Mouse (Mus musculus) retina, postnatal 7 days (tissue): ENCODE measurements around the gene Hes1.

Experiments
- DNase-seq: peaks from one replicate; pipeline ENCODE4 v3.0.0-alpha.2; 2012; ENCODE audit warnings: low read depth, low spot score

The Hes1 gene

DNA sequence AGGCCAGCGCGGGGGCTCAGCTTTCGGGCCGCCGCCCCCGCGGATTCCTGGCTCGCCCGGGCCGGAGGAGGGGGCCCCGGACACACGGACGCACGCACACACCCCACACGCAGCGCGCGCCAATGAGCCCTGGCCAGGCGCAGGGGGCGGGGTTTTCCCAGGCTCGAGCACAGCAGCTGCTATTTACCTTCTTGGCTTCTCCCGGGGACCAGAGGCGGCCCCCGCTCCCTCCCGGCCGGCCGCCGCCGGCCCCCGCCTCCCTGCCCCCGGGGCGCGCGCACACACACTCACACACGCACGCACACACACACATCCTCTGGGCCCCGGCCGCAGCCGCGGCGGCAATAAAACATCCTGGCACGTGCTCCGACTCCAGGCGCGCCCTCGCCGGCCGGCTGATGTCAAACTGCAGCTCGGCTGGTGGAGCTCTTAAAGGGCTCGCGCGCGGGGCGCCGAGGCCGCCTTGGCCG lies at the start of gene Hes1:
Hes1 (plus strand) TSS at position 401 of the 470 bp plus-strand sequence.
- peak; percentile 74 for DNase-seq

DNA sequence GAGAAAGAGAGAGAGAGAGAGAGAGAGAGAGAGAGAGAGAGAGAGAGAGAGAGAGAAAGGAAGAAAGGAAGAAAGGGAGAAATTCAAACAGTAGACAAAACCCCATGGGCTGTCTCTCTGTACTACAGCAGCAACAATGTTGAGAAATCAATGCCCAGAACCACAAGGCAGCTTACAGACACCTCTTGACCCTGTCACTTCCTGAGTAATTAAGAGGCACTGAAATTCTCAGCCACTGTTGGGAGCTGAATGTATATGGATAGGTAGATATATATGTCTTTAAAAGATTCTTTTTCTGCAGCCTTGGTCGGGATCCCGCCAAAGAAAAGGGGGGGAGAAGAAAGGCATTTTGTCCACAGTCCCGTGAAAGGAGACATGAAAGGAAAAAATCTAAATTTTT lies 48.1 kb upstream of the Hes1 start:
- no peak for DNase-seq

DNA sequence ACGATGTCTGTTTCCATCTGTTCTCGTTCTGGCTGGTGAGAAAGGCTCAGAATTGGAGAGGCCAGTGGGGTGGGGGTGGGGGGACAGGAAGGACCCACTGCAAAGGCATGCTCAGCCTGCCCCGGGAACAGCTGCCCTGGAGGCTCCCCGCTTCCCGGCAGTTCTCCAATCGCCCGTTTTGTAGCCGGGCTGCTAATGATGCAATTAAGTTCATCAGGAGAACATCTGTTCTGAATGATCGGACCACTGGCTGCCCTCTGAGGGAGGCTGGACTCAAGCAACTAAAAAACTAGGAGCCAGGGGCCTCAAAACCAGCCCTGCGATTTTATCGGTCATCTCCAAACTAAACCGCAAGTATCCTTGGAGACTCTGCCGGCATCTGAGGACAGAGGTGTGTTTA lies 44.1 kb upstream of the Hes1 start:
- DNase-seq = no peak

DNA sequence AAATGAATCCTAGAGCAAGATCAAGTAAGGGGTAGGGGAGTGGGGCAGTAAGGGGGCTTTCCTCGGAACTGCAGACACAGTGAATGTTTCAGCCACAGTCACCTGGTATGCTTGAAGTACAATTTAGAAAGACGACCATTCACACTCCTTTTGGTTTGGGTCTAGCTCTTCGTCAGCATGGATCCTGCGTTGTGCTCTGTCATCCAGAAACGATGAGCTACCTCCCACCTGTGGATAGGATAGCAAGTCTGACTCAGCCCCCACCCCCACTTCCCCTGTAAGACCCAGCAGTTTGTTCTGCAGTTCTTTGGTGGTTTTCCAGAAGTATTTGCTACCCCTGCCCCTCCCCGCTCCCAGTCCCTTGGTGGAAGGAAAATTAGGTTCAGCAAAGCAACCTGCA lies 41.8 kb upstream of the Hes1 start:
- DNase-seq = no peak

DNA sequence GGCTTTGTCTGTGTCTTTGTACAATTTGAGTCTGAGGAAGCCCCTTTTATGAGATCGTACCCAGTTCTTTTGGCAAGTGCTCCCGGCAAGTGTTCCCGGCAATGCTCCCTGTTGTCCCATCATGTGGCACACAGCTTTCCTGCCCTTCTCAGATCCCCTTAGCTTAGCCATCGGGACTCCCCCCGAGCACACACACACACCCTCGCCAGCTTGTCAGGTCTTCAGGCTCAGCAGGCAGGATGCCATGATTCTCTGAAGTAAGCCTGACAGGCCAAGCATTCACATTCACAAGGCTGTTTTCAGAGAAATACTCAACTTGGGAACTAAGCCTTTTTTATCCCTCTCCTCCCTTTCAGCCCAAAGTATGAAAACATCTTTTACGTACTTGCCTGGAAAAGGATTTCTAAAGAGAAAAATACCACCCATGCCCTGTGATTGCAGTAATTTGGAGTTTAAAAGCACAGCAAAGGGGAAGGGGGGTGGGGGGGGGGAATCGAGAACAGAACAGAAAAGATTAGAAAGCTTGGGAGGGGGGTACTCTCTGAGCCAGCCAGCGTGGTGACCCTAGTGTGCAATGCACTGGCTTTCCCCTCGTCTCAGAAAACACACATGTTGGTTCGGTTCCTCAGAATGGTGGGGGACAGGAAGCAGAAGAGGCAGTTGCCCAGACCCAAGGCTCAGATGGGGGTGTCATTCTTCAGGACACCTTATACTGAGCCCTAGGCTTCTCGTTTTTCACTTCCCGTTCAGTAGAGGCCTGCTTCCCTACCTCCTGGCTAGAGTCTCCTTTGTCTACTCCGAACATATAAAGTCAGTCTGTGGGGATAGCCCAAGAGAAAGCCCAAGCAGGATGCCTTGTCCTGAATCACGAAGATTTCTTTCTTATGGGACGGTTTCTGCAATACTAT lies 41.0 kb upstream of the Hes1 start:
- no peak for DNase-seq

DNA sequence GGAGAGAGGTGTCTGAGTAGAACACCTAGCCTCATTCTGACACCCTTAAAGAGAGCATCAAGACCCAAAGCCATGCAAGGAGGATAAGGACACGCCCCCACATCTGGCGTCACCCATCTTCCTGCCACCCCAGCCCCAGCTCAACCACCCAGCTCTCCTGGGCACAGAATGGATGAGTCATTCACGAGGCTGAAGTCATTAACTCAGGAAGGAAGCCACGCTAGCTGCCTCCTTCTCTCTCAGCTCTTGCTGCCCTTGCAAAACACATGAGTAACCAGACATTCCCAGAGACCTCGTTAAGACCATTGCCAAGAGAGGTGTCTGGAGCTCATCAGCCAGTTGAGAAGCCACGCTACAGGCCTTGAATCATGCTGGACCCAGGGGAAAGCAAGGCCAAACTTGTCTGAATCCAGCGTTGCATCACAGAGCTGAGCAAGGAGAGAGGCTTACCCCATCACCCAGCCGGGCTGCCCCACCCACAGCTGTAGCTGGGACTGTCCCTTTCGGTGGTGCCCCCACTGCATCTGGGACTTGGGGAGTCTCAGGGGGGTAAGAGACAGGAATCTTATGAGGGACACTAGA lies 39.4 kb upstream of the Hes1 start:
- no peak for DNase-seq

DNA sequence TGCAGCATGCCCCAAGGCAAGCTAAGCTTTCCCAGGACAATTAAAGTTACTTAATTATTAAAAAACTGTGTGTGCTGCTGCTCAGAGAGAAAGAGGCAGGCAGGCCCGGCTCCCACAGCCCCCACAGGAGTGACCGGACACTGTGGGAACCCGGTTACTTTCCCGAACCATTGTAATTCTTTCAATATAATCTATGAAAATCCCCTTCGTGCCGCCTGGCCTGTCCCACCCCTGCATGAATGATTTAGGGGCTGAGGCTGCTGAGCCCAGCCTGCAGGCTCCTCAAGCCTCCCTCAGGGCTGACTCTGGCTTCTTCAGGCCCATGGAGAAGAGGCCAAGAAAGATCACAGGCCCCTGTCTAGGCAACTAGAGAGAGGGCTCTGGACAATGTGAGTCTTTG lies 36.0 kb upstream of the Hes1 start:
- no peak for DNase-seq

DNA sequence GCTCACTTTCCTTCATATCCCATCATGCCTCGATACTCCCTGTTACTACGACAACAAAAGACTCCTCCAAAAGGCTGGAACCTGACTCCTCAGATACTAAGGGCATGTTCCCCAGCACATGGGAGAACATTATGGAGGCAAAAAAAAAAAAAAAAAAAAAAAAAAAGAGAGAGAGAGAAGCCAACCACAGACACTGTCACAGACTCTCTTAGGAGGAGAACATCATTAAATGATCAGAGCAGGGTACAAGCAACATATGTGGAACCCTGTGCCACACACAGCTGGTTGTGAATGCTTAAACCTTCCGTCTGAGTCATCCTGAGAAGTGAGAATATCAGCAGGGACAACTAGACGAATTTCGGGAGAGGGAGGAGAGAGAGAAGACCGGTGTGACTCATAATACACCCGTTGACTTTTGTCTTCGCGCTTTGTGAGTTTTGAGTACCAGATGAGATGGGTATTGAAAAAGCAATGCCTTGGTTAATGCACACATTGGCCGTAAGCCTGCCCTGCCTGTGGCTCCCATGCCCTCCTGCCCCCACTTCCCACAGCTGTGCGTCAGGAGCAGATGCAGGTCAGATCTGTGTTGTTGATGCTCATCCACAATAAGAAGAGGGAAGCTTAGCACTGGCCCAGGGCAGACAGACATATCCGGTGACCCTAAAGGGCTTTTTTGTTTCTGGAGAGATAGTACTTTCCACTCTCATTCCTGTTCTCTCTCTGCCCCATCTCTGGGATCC lies 34.8 kb upstream of the Hes1 start:
- no peak for DNase-seq

DNA sequence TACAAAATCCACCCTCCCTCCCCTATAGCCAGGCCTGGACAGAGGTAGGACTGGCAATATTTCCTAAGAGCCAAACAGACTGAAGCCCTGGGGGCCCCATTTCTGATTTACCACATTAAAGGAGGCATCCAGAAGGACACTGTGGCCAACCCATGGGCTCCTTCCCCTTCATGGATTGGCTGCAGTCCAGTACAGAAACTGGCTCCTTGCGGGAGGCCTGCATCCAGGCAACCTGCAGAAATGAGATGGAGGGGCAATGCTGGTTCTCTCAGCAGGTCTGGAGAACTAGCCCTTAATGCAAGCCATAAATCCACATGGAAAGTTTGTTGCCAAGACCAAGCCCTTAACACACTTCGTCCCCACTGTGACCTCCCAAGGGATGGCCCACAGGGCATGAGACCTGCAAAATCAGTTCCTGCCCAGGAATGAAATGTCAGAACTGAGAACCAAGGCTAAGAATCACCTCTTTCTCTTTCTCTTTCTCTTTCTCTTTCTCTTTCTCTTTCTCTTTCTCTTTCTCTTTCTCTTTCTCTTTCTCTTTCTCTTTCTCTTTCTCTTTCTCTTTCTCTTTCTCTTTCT lies 31.8 kb upstream of the Hes1 start:
- DNase-seq = no peak

DNA sequence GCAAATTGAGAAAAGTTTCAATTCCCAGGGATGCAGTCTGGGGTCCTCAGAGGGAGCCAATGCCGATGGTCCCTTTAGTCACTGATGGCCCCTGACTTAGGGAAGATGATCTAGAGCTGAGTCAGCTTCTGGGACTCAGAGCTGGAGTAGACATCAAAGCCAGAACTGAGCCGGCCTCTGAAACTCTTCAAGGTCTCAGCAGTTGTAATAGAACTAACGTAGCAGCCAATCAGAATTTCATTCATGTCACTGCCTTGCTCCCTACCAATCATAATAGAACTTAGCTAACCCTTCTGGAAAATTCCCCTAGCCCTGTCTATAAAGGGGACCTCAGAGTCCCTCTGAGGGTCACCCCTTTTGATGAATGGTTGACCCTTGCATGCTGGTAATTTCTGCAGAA lies 30.8 kb upstream of the Hes1 start:
- no peak for DNase-seq

DNA sequence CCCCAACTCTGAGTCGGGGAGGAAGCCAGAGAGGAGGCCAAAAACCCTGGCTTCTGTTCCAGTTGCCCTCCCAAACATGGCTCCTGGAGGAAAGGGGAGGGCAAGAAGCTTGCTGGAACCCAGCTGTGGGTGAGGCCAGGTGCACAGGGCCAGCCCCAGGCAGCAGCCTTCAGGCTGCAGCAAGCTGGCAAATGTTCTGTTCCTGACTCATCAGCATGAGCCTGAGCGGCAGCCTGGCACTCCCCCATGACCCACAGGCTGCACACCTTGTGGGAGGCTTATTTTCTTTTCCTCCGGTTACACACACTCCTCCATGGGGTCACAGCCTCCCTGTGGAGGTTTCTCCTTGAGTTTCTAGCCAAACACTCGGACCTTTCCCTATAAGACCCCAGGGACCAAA lies 30.2 kb upstream of the Hes1 start:
- DNase-seq = no peak

DNA sequence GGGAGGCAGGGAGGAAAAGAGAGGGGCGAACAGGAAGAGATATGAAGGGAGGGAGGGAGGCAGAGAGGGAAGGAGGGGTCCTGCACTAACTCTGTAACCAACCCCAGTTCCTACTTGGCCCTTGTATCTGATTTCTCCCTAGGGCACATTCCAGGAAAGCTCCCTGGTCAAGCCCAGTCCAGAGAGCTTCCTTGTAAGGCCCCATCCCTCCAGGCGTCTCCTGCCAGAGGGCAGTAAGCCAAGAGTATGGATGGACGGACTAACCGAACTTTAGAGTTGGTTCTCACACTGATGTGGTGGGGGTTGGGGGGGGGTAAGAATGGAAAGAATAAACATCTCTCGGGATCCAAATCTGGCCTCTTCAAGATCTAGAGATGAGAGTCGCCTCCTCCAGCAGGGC lies 29.7 kb upstream of the Hes1 start:
- DNase-seq = no peak

DNA sequence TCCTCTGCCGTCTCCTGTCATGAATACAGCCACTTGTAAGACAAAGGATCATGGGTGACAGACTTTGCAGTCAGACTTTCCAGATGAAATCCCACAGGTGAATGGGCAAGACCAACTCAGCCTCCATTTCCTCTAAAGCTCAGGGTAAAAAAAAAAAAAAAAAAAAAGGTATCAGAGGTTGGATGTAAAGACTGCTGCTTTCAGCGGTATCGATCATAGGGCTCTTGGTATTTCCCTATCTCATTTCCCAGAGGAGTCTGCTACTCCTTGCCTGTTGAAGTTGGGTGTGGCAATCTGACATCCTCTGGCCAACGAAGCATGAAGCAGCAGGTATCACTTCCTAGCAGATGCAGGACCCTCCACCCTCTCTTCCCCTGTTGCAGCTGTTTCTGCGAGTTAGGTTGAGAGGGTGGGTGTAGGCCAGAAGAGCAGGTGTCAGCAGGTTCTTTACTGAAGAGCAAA lies 29.2 kb upstream of the Hes1 start:
- no peak for DNase-seq

DNA sequence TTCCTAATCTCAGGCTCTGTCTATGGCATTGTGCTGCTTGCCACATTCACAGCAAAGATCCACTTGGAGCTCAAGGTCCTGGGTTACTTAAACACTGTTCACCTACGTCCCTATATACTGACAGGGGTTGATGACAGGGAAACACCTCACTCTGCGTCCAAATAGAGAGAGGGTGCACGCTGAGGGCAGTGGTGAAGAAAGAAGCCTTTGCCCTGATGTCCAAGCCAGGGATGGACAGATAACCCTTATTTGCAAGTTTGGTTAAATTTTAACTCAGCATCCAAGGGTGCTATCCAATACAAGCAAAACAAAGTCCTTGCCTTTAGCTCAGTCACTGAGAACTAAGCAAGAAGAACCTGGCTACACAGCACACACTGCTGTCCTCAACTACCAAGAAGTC lies 28.1 kb upstream of the Hes1 start:
- no peak for DNase-seq

DNA sequence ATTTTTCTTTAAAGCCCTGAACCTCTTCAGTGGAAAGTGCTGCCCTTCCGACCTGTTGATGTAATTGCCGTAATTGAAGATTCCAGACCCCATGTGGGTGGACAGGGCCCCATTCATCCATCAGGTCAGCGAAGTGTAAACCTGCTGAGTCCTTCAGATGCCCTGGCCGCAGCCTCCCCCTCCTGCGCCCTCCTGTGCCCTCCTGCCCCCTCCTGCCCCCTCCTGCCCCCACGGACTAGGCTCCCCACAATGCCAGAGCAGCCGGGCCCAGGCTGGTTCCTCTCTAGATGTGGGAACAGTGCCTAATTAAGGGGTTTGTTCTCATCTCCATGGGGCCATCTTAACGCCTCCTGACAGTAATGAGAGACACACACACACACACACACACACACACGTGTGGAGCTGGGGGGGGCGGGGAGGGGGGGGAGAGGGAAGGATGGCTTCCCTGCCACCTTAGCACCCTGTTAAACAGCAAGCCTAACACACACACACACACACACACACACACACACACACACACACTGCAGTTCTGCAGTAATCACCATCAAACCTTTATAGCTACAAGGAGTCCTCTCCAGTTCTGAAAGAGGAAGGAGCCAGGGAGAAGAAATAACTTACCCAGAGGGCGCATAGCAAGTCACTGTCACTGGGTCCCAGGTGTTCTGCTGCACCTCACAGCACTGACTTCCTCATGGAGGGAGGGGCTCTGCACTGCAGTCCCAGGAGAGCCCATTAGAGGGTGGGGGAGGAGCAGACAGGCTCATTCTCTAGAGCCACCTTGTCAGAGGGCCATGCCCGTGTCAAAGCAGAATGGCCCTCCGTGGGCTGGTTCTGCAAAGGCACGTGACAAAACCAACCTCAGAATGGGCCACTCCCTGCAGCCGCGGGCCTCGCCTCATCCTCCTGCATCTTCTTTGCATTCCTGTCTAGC lies 25.3 kb upstream of the Hes1 start:
- peak; percentile 21 for DNase-seq

DNA sequence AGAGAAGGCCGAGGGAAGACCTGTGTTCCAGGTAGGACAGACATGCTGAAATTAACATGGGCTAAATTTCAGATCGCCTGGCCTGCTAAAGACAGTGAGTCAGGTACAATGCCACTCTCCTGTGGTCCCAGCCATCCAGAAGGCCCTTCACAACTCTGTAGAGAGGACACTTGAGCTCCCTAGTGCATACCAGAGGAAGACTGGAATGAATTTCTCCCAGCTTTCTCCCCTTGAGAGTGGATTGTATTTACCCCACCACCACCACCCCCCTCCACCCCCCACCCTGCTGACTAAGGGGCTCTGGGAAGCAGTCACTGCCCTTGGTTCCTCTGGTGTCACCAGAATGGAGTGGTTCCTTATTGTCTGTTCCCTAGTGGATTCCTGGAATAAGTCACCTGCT lies 24.3 kb upstream of the Hes1 start:
- DNase-seq = no peak

DNA sequence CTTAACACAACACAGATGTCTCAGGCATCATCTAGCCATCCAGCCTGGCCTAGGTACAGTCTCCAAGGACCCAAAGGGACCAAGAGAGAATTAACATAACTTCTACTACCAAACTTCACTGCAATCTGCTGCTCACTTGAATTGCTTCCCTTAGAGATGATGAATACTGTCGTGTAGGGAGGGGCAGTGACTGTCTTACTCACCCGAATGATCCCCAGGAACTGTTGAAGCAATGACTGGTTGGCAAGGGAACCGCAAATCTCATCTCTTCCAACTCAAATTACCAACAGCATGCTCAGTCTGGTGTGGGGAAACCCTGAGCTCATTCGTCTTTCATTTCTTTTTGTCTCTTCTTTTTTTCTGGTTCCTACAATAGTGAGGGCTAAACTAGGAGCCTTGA lies 21.3 kb upstream of the Hes1 start:
- no peak for DNase-seq

DNA sequence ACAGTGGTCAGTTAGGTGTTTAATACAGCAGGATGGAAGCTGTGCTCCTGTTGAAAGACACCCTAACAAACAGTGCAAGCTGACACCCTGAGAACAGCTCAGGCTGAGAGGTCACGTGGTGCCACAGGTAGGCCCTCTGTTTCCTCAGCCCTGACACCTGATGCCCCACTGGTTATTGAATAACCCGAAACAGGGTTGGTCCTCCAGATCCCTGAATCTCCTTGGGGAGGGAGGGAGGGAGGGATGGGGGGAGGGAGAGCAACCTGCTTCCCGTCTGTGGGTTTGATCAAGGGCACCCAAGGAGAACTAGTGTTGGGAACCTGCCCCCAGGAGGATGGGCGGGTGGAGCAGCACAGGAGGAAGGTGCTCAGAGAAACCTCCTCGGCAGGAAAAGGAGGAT lies 18.6 kb upstream of the Hes1 start:
- no peak for DNase-seq

DNA sequence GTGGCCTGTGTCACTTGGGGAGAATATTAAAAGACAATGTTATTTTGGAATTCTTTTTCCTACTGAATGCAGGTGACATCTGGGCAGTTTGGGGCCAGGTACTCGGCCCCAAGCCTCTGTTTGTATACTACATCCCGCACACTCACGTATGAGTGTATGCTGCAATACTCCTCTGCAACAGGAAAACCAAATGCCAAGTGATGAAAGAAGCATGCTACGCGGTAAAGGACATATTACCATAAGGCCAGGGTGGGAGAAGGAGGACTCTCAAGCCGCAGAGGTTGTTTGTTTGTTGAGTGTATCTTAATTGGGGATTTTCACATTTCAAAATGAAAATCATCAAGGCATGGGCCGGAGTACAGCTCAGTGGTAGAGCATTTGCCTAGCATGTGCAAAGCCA lies 17.2 kb upstream of the Hes1 start:
- DNase-seq = no peak

DNA sequence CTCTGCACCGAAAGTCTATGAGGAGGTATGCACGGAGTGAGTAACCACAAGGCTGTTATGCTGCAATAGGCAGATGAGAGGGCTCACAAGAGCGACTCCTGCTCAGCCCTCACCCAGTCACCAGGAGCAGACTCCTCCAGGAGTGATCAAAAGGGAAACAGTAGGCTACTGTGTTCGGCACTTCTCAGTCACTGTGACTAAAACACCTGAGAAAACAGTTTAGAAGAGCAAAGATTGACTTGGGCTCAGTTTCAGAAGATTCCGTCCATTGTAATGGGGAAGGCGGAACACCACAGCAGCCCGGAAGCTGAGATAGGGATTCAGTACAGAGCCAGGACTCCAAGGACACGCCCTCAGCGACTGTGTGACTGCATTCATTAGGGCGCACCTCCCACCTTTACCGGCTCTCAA lies 16.8 kb upstream of the Hes1 start:
- DNase-seq = no peak
